Mouse (Mus musculus) erythroblast, embryonic 14.5 days (primary cell): ENCODE results near the gene Mdm4.

Source experiments
- GATA1 ChIP-seq: IDR thresholded peaks from 2 replicates; pipeline ENCODE4 v1.6.1; 2012; ENCODE audit warnings: low read length, inconsistent platforms, mixed read lengths
- TAL1 ChIP-seq: IDR thresholded peaks from 3 replicates; pipeline ENCODE4 v1.6.1; 2012; ENCODE audit warnings: low read length, inconsistent platforms, mixed read lengths

DNA sequence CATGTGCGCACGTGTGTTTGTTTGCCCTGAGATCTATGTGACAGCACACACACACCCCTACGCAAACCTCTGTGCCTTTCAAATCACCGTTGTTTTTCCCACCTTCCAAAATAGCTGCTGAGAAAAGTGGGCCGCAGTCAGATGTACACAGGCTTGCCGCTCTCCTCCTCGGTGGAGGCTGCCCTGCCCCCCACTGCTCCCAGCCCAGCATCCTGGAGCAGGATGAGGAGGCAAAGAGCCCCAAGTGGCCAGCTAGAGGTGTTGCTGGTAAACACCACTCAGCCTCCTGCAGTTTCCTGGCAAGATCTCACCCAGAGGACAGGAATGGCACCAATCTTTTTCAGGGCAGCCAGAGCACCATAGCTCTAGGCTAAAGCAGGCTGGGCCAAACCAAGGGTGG lies 95.5 kb downstream of the Mdm4 start:
- TF ChIP-seq GATA1 = no peak
- TF ChIP-seq TAL1 = no peak
